Mouse (Mus musculus) right cerebral cortex, postnatal 10 days (tissue): Measurements from ENCODE around the gene Auts2.

Experiments
- DNase-seq, 2 experiments: peaks; one replicate each; pipeline ENCODE4 v3.0.0; 2021; ENCODE audit warnings: low spot score in 2 of 2

Auts2 gene

GRCm38 (mm10) chr5:132265015-132265414, 278.1 kb downstream of the Auts2 start:
- no peak for DNase-seq

- DNase-seq, result no peak
Measured at GRCm38 (mm10) chr5:132261750-132262149, 281.4 kb downstream of the Auts2 start.

- no peak for DNase-seq
Measured at GRCm38 (mm10) chr5:132258882-132259281, 284.3 kb downstream of the Auts2 start.

- no peak for DNase-seq
Measured at GRCm38 (mm10) chr5:132255579-132255978, 287.6 kb downstream of the Auts2 start.

- DNase-seq, result peak; percentile 79 to 85
Measured at GRCm38 (mm10) chr5:132249523-132249922, 293.6 kb downstream of the Auts2 start.

- no peak for DNase-seq
Measured at GRCm38 (mm10) chr5:132248069-132248468, 295.1 kb downstream of the Auts2 start.

GRCm38 (mm10) chr5:132235460-132235859, 307.7 kb downstream of the Auts2 start:
- DNase-seq, result no peak

- DNase-seq, result no peak
Measured at GRCm38 (mm10) chr5:132234471-132234870, 308.7 kb downstream of the Auts2 start.

- DNase-seq, result peak; percentile 85 to 87
Measured at GRCm38 (mm10) chr5:132231280-132232047, 311.7 kb downstream of the Auts2 start.

GRCm38 (mm10) chr5:132229644-132230357, 313.3 kb downstream of the Auts2 start:
- DNase-seq, result peak; percentile 89 to 90

- no peak for DNase-seq
Measured at GRCm38 (mm10) chr5:132229023-132229422, 314.1 kb downstream of the Auts2 start.

- DNase-seq, result no peak
Measured at GRCm38 (mm10) chr5:132220376-132220930, 322.7 kb downstream of the Auts2 start.

GRCm38 (mm10) chr5:132216143-132216542, 327.0 kb downstream of the Auts2 start:
- DNase-seq, result no peak

- DNase-seq, result no peak
Measured at GRCm38 (mm10) chr5:132212446-132212845, 330.7 kb downstream of the Auts2 start.

- no peak for DNase-seq
Measured at GRCm38 (mm10) chr5:132209694-132210093, 333.4 kb downstream of the Auts2 start.

- no peak for DNase-seq
Measured at GRCm38 (mm10) chr5:132206220-132206619, 336.9 kb downstream of the Auts2 start.

GRCm38 (mm10) chr5:132203846-132204245, 339.3 kb downstream of the Auts2 start:
- DNase-seq, result no peak

GRCm38 (mm10) chr5:132201077-132201645, 342.0 kb downstream of the Auts2 start:
- peak; percentile 40 to 43 for DNase-seq

- DNase-seq, result no peak
Measured at GRCm38 (mm10) chr5:132200595-132200994, 342.5 kb downstream of the Auts2 start.

- DNase-seq, result peak; percentile 41 to 43
Measured at GRCm38 (mm10) chr5:132195048-132195533, 348.1 kb downstream of the Auts2 start.

- no peak for DNase-seq
Measured at GRCm38 (mm10) chr5:132190190-132190589, 353.0 kb downstream of the Auts2 start.

GRCm38 (mm10) chr5:132186659-132187058, 356.5 kb downstream of the Auts2 start:
- DNase-seq, result no peak
